Mouse (Mus musculus) intestine, postnatal 0 days (tissue): ENCODE measurements around the gene Smco2. TPM values are rescaled to one million over a fixed set of nuclear protein-coding genes. Genes with fewer than 3 reads are reported as not detected.

ENCODE experiments used
- ATAC-seq: fragments of 200-750 bp; cut with Nextera tagmentation; 2 replicates; pipeline ENCODE4 v1.8.0; 2017; ENCODE audit warnings: mild to moderate bottlenecking, moderate TSS enrichment, moderate library complexity
- H3K27ac ChIP-seq: fragments of 300-500 bp; sonication (generic); 2 replicates; pipeline ENCODE4 v1.5.1; 2014; ENCODE audit warnings: mild to moderate bottlenecking, low read depth, low read length, moderate library complexity
- H3K27me3 ChIP-seq: fragments of 300-500 bp; sonication (generic); replicated peaks from 2 replicates; pipeline ENCODE4 v1.6.1; 2014; ENCODE audit warnings: low read length, mixed read lengths; ENCODE audit not compliant: control insufficient read depth, insufficient read depth
- H3K36me3 ChIP-seq: fragments of 300-500 bp; sonication (generic); 2 replicates; pipeline ENCODE4 v1.6.1; 2014; ENCODE audit warnings: mild to moderate bottlenecking, moderate library complexity; ENCODE audit not compliant: control insufficient read depth, insufficient read depth
- H3K4me1 ChIP-seq: fragments of 300-500 bp; sonication (generic); replicated peaks from 2 replicates; pipeline ENCODE4 v1.6.1; 2014; ENCODE audit warnings: antibody characterized with exemption, low read length, mixed read lengths; ENCODE audit not compliant: control insufficient read depth, insufficient read depth
- H3K4me2 ChIP-seq: fragments of 300-500 bp; sonication (generic); replicated peaks from 2 replicates; pipeline ENCODE4 v1.6.1; 2014; ENCODE audit warnings: low read depth, mild to moderate bottlenecking, moderate library complexity
- H3K4me3 ChIP-seq: fragments of 300-500 bp; sonication (generic); 2 replicates; pipeline ENCODE4 v1.5.1; 2014; ENCODE audit warnings: low read depth, low read length
- H3K9ac ChIP-seq: fragments of 300-500 bp; sonication (generic); 2 replicates; pipeline ENCODE4 v1.6.1; 2014; ENCODE audit warnings: mild to moderate bottlenecking, low read depth, low read length
- H3K9me3 ChIP-seq: fragments of 300-500 bp; sonication (generic); 2 replicates; pipeline ENCODE4 v1.6.1; 2016; ENCODE audit warnings: mixed run types; ENCODE audit not compliant: control insufficient read depth
- CTCF ChIP-seq: sonication (generic); IDR thresholded peaks from 2 replicates; pipeline ENCODE4 v1.5.1; 2016; ENCODE audit warnings: low read depth, mild to moderate bottlenecking, control low read depth, antibody characterized with exemption, moderate library complexity
- WGBS: fragments of 180-500 bp; shearing (Covaris S2); extraction: QIAGEN DNeasy Blood & Tissue Kit; methylation state at CpG from one replicate; pipeline ENCODE4 v1.1.7; 2014; 5-methylcytosine and 5-hydroxymethylcytosine counted together
- polyA plus RNA-seq: library from polyadenylated mRNA; unstranded; fragments of >200 nt; fragmentation: Nextera tagmentation; extraction: Ambion mirVana; gene quantifications from 2 replicates; pipeline ENCODE4 v1.2.1, GENCODE M21; 2015

The Smco2 gene
- polyA plus RNA-seq: not detected in 2 replicates

DNA sequence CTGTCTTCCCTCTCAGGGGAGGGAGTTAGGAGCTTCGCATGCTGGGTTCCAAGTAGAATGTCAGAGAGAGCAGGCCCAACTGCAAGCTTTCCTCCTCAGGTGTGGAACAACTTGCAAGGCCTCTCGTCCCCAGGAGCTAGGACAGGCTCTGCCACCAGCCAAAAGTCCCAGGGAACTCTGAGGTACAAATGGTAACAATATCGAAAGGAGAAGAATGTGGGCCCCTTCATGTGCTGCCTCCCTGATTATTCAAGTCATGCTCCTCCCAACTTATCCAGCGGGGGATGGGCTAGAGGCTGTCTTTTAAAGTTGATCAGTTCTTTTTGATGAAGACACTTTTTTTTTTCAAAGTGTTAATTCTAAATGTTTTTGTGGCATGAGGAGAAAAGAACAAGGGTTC lies at the start of gene Smco2:
Gene Smco2 (plus strand): TSS at position 55 of the 400 bp plus-strand sequence.
- no peaks in the 10 kb centered on the region for H3K4me1 ChIP-seq
- H3K27ac ChIP-seq: no peak within 1 kb of the TSS
- H3K4me2 ChIP-seq: no peak within 1 kb of the TSS
- H3K9ac ChIP-seq: no peak within 1 kb of the TSS
- TF ChIP-seq CTCF: no peak
- H3K36me3 ChIP-seq: no peaks in the 10 kb centered on the region
- H3K27me3 ChIP-seq: no peaks in the 10 kb centered on the region
- H3K9me3 ChIP-seq: no peaks in the 10 kb centered on the region
- no peak for ATAC-seq
- 76% methylated on average over 4 of the region's 4 CpGs for WGBS
- H3K4me3 ChIP-seq: no peak within 1 kb of the TSS

DNA sequence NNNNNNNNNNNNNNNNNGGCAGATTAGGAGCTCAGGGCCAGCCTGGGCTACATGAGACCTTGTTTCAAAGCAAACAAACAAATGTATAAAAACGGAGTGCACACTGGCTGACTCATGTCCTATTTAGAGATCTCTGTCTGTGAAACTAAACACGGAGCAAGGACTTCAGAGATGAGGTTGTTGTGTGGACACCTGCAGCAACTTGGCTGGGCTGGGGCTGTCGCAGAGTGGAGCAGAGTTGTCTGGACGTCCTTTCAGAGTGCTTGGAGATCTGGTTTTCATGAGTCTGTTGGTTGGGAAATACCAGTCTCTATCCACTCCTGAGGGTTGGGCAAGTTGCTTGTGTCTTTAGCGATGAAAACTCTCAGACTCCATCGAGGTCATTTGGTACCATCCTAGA lies 39.9 kb upstream of the Smco2 start:
- H3K27me3 ChIP-seq: no peaks in the 10 kb centered on the region
- H3K4me3 ChIP-seq: no peak overlapping the region
- no peaks in the 10 kb centered on the region for H3K36me3 ChIP-seq
- H3K4me1 ChIP-seq: 0 out of 2 replicates have a peak, but pooled peaks cover 3% of the 10 kb centered on the region
- ATAC-seq: no peak
- TF ChIP-seq CTCF: no peak
- H3K9me3 ChIP-seq: no peaks in the 10 kb centered on the region
- H3K9ac ChIP-seq: no peak overlapping the region
- WGBS: 89% methylated on average over 6 of the region's 6 CpGs
- no peak overlapping the region for H3K4me2 ChIP-seq
- no peak overlapping the region for H3K27ac ChIP-seq

DNA sequence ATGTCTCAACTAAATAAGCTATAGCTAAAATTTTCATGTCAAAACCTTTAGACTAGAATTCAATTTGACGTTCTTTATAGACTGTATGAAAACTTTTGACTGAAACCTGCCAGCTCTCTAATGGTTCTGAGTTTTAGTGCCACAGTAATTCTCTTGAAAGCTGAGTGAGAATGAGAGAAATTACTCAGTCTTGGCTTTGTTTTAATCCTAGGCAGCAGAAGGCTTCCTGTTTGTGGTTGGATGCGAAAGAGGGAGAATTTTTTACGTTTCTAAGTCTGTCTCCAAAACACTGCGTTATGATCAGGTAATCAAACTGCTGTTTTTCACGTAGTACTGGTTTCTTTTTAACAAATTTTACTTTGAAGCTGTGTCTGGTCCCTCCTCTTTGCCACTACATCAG lies 36.9 kb upstream of the Smco2 start:
- H3K27ac ChIP-seq: no peak overlapping the region
- no peak overlapping the region for H3K4me3 ChIP-seq
- no peak for TF ChIP-seq CTCF
- H3K4me1 ChIP-seq: 0 out of 2 replicates have a peak, but pooled peaks cover 3% of the 10 kb centered on the region
- H3K36me3 ChIP-seq: no peaks in the 10 kb centered on the region
- no peak overlapping the region for H3K9ac ChIP-seq
- H3K27me3 ChIP-seq: no peaks in the 10 kb centered on the region
- 89% methylated on average over 5 of the region's 5 CpGs for WGBS
- H3K9me3 ChIP-seq: no peaks in the 10 kb centered on the region
- ATAC-seq: no peak
- no peak overlapping the region for H3K4me2 ChIP-seq

GRCm38 (mm10) chr6:146820177-146820965 lies 29.5 kb upstream of the Smco2 start:
- WGBS: 88% methylated on average over 29 of the region's 29 CpGs
- Histone ChIP-seq H3K9me3 (no peaks in the 10 kb centered on the region), H3K27me3 (no peaks in the 10 kb centered on the region), H3K4me3 (no peak overlapping the region), H3K4me2 (no peak overlapping the region), H3K9ac (no peak overlapping the region), H3K36me3 (no peaks in the 10 kb centered on the region), H3K4me1 (no peaks in the 10 kb centered on the region), H3K27ac (no peak overlapping the region)
- ATAC-seq: no peak
- no peak for TF ChIP-seq CTCF

GRCm38 (mm10) chr6:146821958-146822357 lies 27.9 kb upstream of the Smco2 start:
- Histone ChIP-seq H3K4me3 (no peak overlapping the region), H3K4me1 (no peaks in the 10 kb centered on the region), H3K27me3 (no peaks in the 10 kb centered on the region), H3K9ac (no peak overlapping the region), H3K36me3 (no peaks in the 10 kb centered on the region), H3K4me2 (no peak overlapping the region), H3K27ac (no peak overlapping the region), H3K9me3 (no peaks in the 10 kb centered on the region)
- WGBS: 55% methylated on average over 13 of the region's 13 CpGs
- ATAC-seq: no peak
- TF ChIP-seq CTCF: no peak

- H3K4me1 ChIP-seq: no peaks in the 10 kb centered on the region
- H3K27ac ChIP-seq: no peak overlapping the region
- no peak overlapping the region for H3K4me3 ChIP-seq
- ATAC-seq: 0 out of 2 replicates have a peak, but pooled peaks have one; percentile 19
- H3K27me3 ChIP-seq: no peaks in the 10 kb centered on the region
- 39% methylated on average over 16 of the region's 16 CpGs for WGBS
- H3K36me3 ChIP-seq: no peaks in the 10 kb centered on the region
- H3K4me2 ChIP-seq: no peak overlapping the region
- no peaks in the 10 kb centered on the region for H3K9me3 ChIP-seq
- peak; percentile 98 for TF ChIP-seq CTCF
- H3K9ac ChIP-seq: no peak overlapping the region
Observed at GRCm38 (mm10) chr6:146824727-146825486, 25.0 kb upstream of the Smco2 start.
